Mouse (Mus musculus) G1E (cell line): Measurements from ENCODE around the gene Cenpp. TPM values are rescaled to one million over a fixed set of nuclear protein-coding genes. Genes with fewer than 3 reads are reported as not detected.
"Not testable (repeated sequence)": the region's sequence is repeated elsewhere in the genome, so short reads cannot be mapped to it uniquely, and the experiment has no call there.

ENCODE experiments used
- ATAC-seq: 2 replicates; pipeline ENCODE4 v1.8.0; 2016; ENCODE audit warnings: mild to moderate bottlenecking; ENCODE audit not compliant: insufficient number of reproducible peaks, poor library complexity, low FRiP score, severe bottlenecking; ENCODE audit errors: extremely low read depth
- DNase-seq: peaks from one replicate; pipeline ENCODE4 v3.0.0; 2012; ENCODE audit warnings: low spot score
- H3K27me3 ChIP-seq: 2 replicates; pipeline ENCODE4 v1.6.1; 2012; ENCODE audit warnings: mild to moderate bottlenecking, low read length, inconsistent platforms; ENCODE audit not compliant: insufficient read depth
- H3K36me3 ChIP-seq: replicated peaks from 2 replicates; pipeline ENCODE3; 2012; ENCODE audit warnings: mild to moderate bottlenecking, inconsistent platforms
- H3K4me1 ChIP-seq: 2 replicates; pipeline ENCODE4 v1.6.1; 2012; ENCODE audit warnings: low read depth, low read length, inconsistent platforms, mixed read lengths; ENCODE audit not compliant: insufficient read depth
- H3K4me3 ChIP-seq: 2 replicates; pipeline ENCODE4 v1.5.1; 2012; ENCODE audit warnings: low read depth, mild to moderate bottlenecking, inconsistent platforms, low read length, moderate library complexity, mixed read lengths
- H3K9me3 ChIP-seq: replicated peaks from 2 replicates; pipeline ENCODE4 v1.6.1; 2012; ENCODE audit warnings: inconsistent platforms
- CTCF ChIP-seq: IDR thresholded peaks from 2 replicates; pipeline ENCODE4 v1.5.1; 2012; ENCODE audit warnings: low read depth, low read length, inconsistent platforms, mixed read lengths
- GATA1 ChIP-seq: IDR thresholded peaks from 2 replicates; pipeline ENCODE4 v1.6.1; 2012; ENCODE audit warnings: borderline replicate concordance, low read length, inconsistent platforms, mixed read lengths
- GATA2 ChIP-seq: IDR thresholded peaks from 2 replicates; pipeline ENCODE4 v1.6.1; 2012; ENCODE audit warnings: low read depth, low read length, inconsistent platforms, borderline replicate concordance
- POLR2AphosphoS5 ChIP-seq: IDR thresholded peaks from 2 replicates; pipeline ENCODE4 v1.6.1; 2012; ENCODE audit warnings: low read depth, low read length, inconsistent platforms; ENCODE audit not compliant: insufficient replicate concordance
- TAL1 ChIP-seq: conservative IDR thresholded peaks from 2 replicates; pipeline ENCODE4 v1.6.1; 2012; ENCODE audit warnings: low read depth, low read length, inconsistent platforms, mixed read lengths
- polyA plus RNA-seq: library from polyadenylated mRNA; stranded (reverse); fragments of >175 nt; gene quantifications from 2 replicates; pipeline ENCODE4 v1.2.3, GENCODE M21; 2012
- total RNA-seq, 2 experiments: library from RNA; stranded (forward) in 1 of 2; stranded (reverse) in 1 of 2; fragments of 200-1000 nt in 1 of 2; fragments of >200 nt in 1 of 2; fragmentation: Nextera tagmentation in 1 of 2; gene quantifications; 2 replicates each; pipeline ENCODE4 v1.2.3; 2014 to 2017

The Cenpp gene
- total and polyA plus RNA-seq, 3 experiments: 7.7 to 48.5 (median 29.9) TPM

- H3K36me3 ChIP-seq: peaks cover 2% of the 10 kb centered on the region
- no peaks in the 10 kb centered on the region; the same call in 1 of the 2 replicates for H3K4me1 ChIP-seq
- H3K4me3 ChIP-seq: no peak overlapping the region
- H3K9me3 ChIP-seq: no peaks in the 10 kb centered on the region
- ATAC-seq (no peak), DNase-seq (no peak)
- no peaks in the 10 kb centered on the region for H3K27me3 ChIP-seq
- TF ChIP-seq POLR2AphosphoS5 (no peak), GATA2 (no peak)
Observed at GRCm38 (mm10) chr13:49608589-49609322, 43.8 kb downstream of the Cenpp start.

- ATAC-seq (no peak), DNase-seq (no peak)
- Histone ChIP-seq H3K9me3 (no peaks in the 10 kb centered on the region), H3K27me3 (no peaks in the 10 kb centered on the region), H3K4me3 (no peak within 1 kb of the TSS), H3K36me3 (peaks cover 2% of the 10 kb centered on the region), H3K4me1 (no peaks in the 10 kb centered on the region; the same call in 1 of the 2 replicates)
- no peak for TF ChIP-seq CTCF
- no peak for TF ChIP-seq GATA1
- no peak for TF ChIP-seq TAL1
- TF ChIP-seq POLR2AphosphoS5: no peak
- no peak for TF ChIP-seq GATA2
Observed at GRCm38 (mm10) chr13:49607714-49608113, 44.9 kb downstream of the Cenpp start, which contains the start of gene Ogn. TSS of gene Ogn (plus strand) at chr13:49608046.

- ATAC-seq: no peak
- Histone ChIP-seq H3K9me3 (peaks cover 2% of the 10 kb centered on the region; the same call in 1 of the 2 replicates), H3K27me3 (no peaks in the 10 kb centered on the region), H3K4me3 (no peak overlapping the region), H3K4me1 (no peaks in the 10 kb centered on the region; the same call in 1 of the 2 replicates), H3K36me3 (peaks cover 5% of the 10 kb centered on the region)
- no peak for TF ChIP-seq CTCF
- TF ChIP-seq GATA1: no peak
- TF ChIP-seq TAL1: no peak
- TF ChIP-seq POLR2AphosphoS5: no peak
- no peak for TF ChIP-seq GATA2
- DNase-seq: no peak
Observed at GRCm38 (mm10) chr13:49603603-49604002, 49.0 kb downstream of the Cenpp start.

GRCm38 (mm10) chr13:49602541-49602940 is 50.0 kb downstream of the Cenpp start:
- ATAC-seq, H3K36me3 ChIP-seq, H3K4me3 ChIP-seq, H3K4me1 ChIP-seq, H3K9me3 ChIP-seq, H3K27me3 ChIP-seq, DNase-seq: not testable (repeated sequence)

GRCm38 (mm10) chr13:49586062-49586461 is 66.5 kb downstream of the Cenpp start:
- ATAC-seq: no peak
- H3K4me3 ChIP-seq: no peak overlapping the region
- H3K4me1 ChIP-seq: no peaks in the 10 kb centered on the region
- H3K36me3 ChIP-seq: no peaks in the 10 kb centered on the region
- no peaks in the 10 kb centered on the region for H3K9me3 ChIP-seq
- H3K27me3 ChIP-seq: no peaks in the 10 kb centered on the region
- TF ChIP-seq GATA2: no peak
- DNase-seq: no peak

- ATAC-seq (no peak), DNase-seq (no peak)
- Histone ChIP-seq H3K4me1 (no peaks in the 10 kb centered on the region), H3K36me3 (peaks cover 3% of the 10 kb centered on the region), H3K27me3 (no peaks in the 10 kb centered on the region), H3K9me3 (no peaks in the 10 kb centered on the region), H3K4me3 (no peak overlapping the region)
- TF ChIP-seq GATA2 (no peak), TAL1 (no peak)
Observed at GRCm38 (mm10) chr13:49584307-49585005, 68.1 kb downstream of the Cenpp start.

- ATAC-seq: no peak
- TF ChIP-seq CTCF (no peak), POLR2AphosphoS5 (no peak), TAL1 (no peak), GATA2 (no peak), GATA1 (no peak)
- Histone ChIP-seq H3K4me3 (no peak overlapping the region), H3K9me3 (no peaks in the 10 kb centered on the region), H3K27me3 (no peaks in the 10 kb centered on the region), H3K36me3 (peaks cover 6% of the 10 kb centered on the region), H3K4me1 (no peaks in the 10 kb centered on the region)
- DNase-seq: no peak
Observed at GRCm38 (mm10) chr13:49583859-49584258, 68.7 kb downstream of the Cenpp start.
